Mouse (Mus musculus) neural tube, embryonic 13.5 days (tissue): Measurements from ENCODE around the gene Twsg1. TPM values are rescaled to one million over a fixed set of nuclear protein-coding genes. Genes with fewer than 3 reads are reported as not detected.
"Not testable (repeated sequence)": the region's sequence is repeated elsewhere in the genome, so short reads cannot be mapped to it uniquely, and the experiment has no call there.

ENCODE experiments used
- ATAC-seq: fragments of 200-750 bp; cut with Nextera tagmentation; 2 replicates; pipeline ENCODE4 v1.8.0; 2017; ENCODE audit warnings: low read depth, mild to moderate bottlenecking, moderate TSS enrichment, moderate library complexity
- H3K27ac ChIP-seq: fragments of 300-500 bp; sonication (generic); replicated peaks from 2 replicates; pipeline ENCODE4 v1.5.1; 2015; ENCODE audit warnings: moderate library complexity, mild to moderate bottlenecking, inconsistent platforms
- H3K27me3 ChIP-seq: fragments of 300-500 bp; sonication (generic); 2 replicates; pipeline ENCODE4 v1.6.1; 2015; ENCODE audit warnings: mild to moderate bottlenecking, inconsistent platforms
- H3K36me3 ChIP-seq: fragments of 300-500 bp; sonication (generic); 2 replicates; pipeline ENCODE4 v1.6.1; 2015; ENCODE audit warnings: mild to moderate bottlenecking, inconsistent platforms
- H3K4me1 ChIP-seq: fragments of 300-500 bp; sonication (generic); replicated peaks from 2 replicates; pipeline ENCODE4 v1.6.1; 2015; ENCODE audit warnings: inconsistent platforms
- H3K4me2 ChIP-seq: fragments of 300-500 bp; sonication (generic); 2 replicates; pipeline ENCODE4 v1.6.1; 2015; ENCODE audit warnings: inconsistent platforms, mild to moderate bottlenecking, moderate library complexity
- H3K4me3 ChIP-seq: fragments of 300-500 bp; sonication (generic); 2 replicates; pipeline ENCODE4 v1.5.1; 2015; ENCODE audit warnings: mild to moderate bottlenecking, inconsistent platforms
- H3K9ac ChIP-seq: fragments of 300-500 bp; sonication (generic); 2 replicates; pipeline ENCODE4 v1.6.1; 2015; ENCODE audit warnings: moderate library complexity, mild to moderate bottlenecking, inconsistent platforms
- H3K9me3 ChIP-seq: fragments of 300-500 bp; sonication (generic); 2 replicates; pipeline ENCODE4 v1.6.1; 2016; ENCODE audit warnings: inconsistent platforms
- WGBS: fragments of 180-500 bp; shearing (Covaris S2); methylation state at CpG from one replicate; pipeline ENCODE4 v1.1.7; 2015; 5-methylcytosine and 5-hydroxymethylcytosine counted together
- polyA plus RNA-seq: library from polyadenylated mRNA; unstranded; fragments of >200 nt; fragmentation: Nextera tagmentation; extraction: Ambion mirVana; gene quantifications from 2 replicates; pipeline ENCODE4 v1.2.1, GENCODE M21; 2015

The Twsg1 gene
- polyA plus RNA-seq: 56.9 and 59.6 TPM in 2 replicates

DNA sequence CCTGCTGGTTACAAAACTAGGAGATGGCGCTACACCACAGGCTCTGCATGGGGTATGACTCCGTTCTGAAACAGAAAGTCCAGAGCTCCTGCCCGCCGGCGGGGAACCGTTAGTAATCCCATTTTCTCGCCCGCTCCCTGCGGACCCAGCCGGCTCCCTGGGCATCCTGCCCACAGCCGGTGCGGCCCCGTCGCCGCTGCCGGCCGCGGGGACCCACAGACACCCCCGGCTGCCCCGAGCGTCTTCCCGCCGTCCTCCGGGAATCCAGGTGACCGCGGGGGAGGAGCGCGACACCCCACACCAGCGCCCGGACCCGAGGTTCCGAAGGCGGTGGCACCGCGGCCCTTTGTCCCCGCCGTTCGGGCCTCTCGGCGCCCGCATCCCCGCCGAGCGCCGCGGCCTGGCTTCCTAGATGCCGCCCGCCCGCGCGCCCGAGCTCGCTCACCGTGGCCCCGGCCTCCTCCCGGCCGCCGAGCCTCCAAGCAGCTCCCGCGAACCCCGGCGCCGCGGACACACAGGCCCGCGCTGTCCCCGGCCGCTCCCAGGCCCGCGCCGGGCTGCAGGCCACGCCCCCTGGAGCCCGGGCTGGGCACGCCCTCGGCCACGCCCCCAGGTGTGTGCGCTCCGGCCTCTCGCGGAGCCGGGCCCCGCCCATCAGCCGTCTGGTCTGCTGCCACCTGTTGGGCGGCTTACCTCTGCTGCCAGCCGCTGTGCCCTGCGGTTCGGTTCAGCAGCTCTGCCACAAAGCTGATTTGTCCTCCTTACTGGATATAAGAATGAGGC lies at the start of gene Twsg1:
Gene Twsg1, minus strand, starts transcription at position 605 of the 783 bp plus-strand sequence.
- no peaks in the 10 kb centered on the region for H3K27me3 ChIP-seq
- under 1% methylated on average over 80 of the region's 87 CpGs for WGBS
- peaks cover 15% of the 10 kb centered on the region for H3K4me1 ChIP-seq
- ATAC-seq: peak; percentile 98
- peak within 1 kb of the TSS; percentile 94 for H3K4me3 ChIP-seq
- H3K36me3 ChIP-seq: peaks cover 26% of the 10 kb centered on the region
- peak within 1 kb of the TSS; percentile 67 for H3K4me2 ChIP-seq
- H3K27ac ChIP-seq: peak within 1 kb of the TSS; percentile 91
- peak within 1 kb of the TSS; percentile 94 for H3K9ac ChIP-seq
- H3K9me3 ChIP-seq: peaks cover 4% of the 10 kb centered on the region; the same call in 1 of the 2 replicates

GRCm38 (mm10) chr17:65988151-65988820 lies 37.3 kb upstream of the Twsg1 start:
- Histone ChIP-seq H3K27me3 (no peaks in the 10 kb centered on the region), H3K4me3 (no peak overlapping the region), H3K4me2 (no peak overlapping the region), H3K36me3 (peaks cover 27% of the 10 kb centered on the region), H3K9ac (no peak overlapping the region), H3K9me3 (no peaks in the 10 kb centered on the region), H3K27ac (no peak overlapping the region), H3K4me1 (no peaks in the 10 kb centered on the region)
- 94% methylated on average over 3 of the region's 3 CpGs for WGBS
- no peak for ATAC-seq

GRCm38 (mm10) chr17:65976720-65977119 lies 25.7 kb upstream of the Twsg1 start:
- H3K27me3 ChIP-seq, H3K4me1 ChIP-seq, H3K4me3 ChIP-seq, H3K4me2 ChIP-seq, H3K9me3 ChIP-seq, ATAC-seq, H3K9ac ChIP-seq, H3K27ac ChIP-seq: not testable (repeated sequence)
- H3K36me3 ChIP-seq: peaks cover 54% of the 10 kb centered on the region

GRCm38 (mm10) chr17:65967751-65968150 lies 16.7 kb upstream of the Twsg1 start:
- Histone ChIP-seq H3K9ac (no peak overlapping the region), H3K27me3 (no peaks in the 10 kb centered on the region), H3K9me3 (no peaks in the 10 kb centered on the region), H3K36me3 (peaks cover 7% of the 10 kb centered on the region), H3K4me1 (no peaks in the 10 kb centered on the region), H3K27ac (no peak overlapping the region), H3K4me2 (no peak overlapping the region), H3K4me3 (no peak overlapping the region)
- ATAC-seq: no peak
- 75% methylated on average over 11 of the region's 11 CpGs for WGBS

- no peak overlapping the region for H3K9ac ChIP-seq
- no peaks in the 10 kb centered on the region for H3K9me3 ChIP-seq
- no peak overlapping the region for H3K4me3 ChIP-seq
- 0 out of 2 replicates have a peak, but pooled peaks cover 2% of the 10 kb centered on the region for H3K36me3 ChIP-seq
- no peak overlapping the region for H3K4me2 ChIP-seq
- H3K4me1 ChIP-seq: no peaks in the 10 kb centered on the region
- H3K27ac ChIP-seq: no peak overlapping the region
- no peaks in the 10 kb centered on the region for H3K27me3 ChIP-seq
- ATAC-seq: no peak
- WGBS: 96% methylated on average over 2 of the region's 2 CpGs
Measured at GRCm38 (mm10) chr17:65962263-65962662, 11.2 kb upstream of the Twsg1 start.

GRCm38 (mm10) chr17:65961606-65962136 lies 10.6 kb upstream of the Twsg1 start:
- 91% methylated on average over 2 of the region's 2 CpGs for WGBS
- Histone ChIP-seq H3K9me3 (no peaks in the 10 kb centered on the region), H3K4me2 (no peak overlapping the region), H3K36me3 (0 out of 2 replicates have a peak, but pooled peaks cover 2% of the 10 kb centered on the region), H3K27ac (no peak overlapping the region), H3K27me3 (no peaks in the 10 kb centered on the region), H3K9ac (no peak overlapping the region), H3K4me3 (no peak overlapping the region), H3K4me1 (no peaks in the 10 kb centered on the region)
- no peak for ATAC-seq

- H3K27me3 ChIP-seq: no peaks in the 10 kb centered on the region
- no peak overlapping the region for H3K4me3 ChIP-seq
- no peak for ATAC-seq
- no peaks in the 10 kb centered on the region for H3K4me1 ChIP-seq
- no peak overlapping the region for H3K27ac ChIP-seq
- H3K9ac ChIP-seq: no peak overlapping the region
- WGBS: 50% methylated on average over 3 of the region's 3 CpGs
- H3K9me3 ChIP-seq: no peaks in the 10 kb centered on the region
- no peaks in the 10 kb centered on the region for H3K36me3 ChIP-seq
- H3K4me2 ChIP-seq: no peak overlapping the region
Measured at GRCm38 (mm10) chr17:65959011-65959410, 8.0 kb upstream of the Twsg1 start.

GRCm38 (mm10) chr17:65958366-65958765 lies 7.3 kb upstream of the Twsg1 start:
- WGBS: 89% methylated on average over 1 of the region's 1 CpGs

DNA sequence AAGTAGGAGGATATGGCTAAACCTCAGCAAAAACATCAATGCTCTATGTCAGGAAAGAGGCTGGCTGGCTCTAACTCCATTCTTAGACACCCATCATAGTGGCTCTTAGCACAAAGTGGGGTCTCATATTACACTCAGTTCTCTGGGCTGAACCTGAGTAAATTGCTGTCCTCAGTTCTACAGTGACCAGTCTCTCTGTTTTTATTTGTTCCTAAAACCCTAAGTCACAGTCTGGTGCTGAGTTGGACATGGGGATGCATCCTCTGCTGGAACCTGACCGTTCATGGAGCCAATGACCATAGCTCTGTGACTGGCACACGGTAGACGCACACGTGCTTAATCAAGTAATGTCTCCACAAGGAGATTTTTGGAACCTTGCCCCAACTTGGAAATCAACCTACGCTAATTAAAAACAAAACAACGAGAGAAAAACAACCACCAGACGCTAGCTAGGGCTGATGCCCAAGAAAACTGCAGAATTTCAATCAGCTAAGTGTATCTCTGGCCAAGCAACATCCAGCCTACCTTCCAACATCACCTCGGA lies 6.8 kb upstream of the Twsg1 start:
- H3K27me3 ChIP-seq: no peaks in the 10 kb centered on the region
- H3K9ac ChIP-seq: no peak overlapping the region
- H3K4me2 ChIP-seq: no peak overlapping the region
- H3K9me3 ChIP-seq: no peaks in the 10 kb centered on the region
- H3K27ac ChIP-seq: no peak overlapping the region
- WGBS: 89% methylated on average over 8 of the region's 8 CpGs
- H3K36me3 ChIP-seq: no peaks in the 10 kb centered on the region
- no peak overlapping the region for H3K4me3 ChIP-seq
- ATAC-seq: no peak
- H3K4me1 ChIP-seq: no peaks in the 10 kb centered on the region

More at GRCm38 (mm10) chr17:65958366-65958765, 7.3 kb upstream of the Twsg1 start:
- Histone ChIP-seq H3K36me3 (no peaks in the 10 kb centered on the region), H3K27me3 (no peaks in the 10 kb centered on the region), H3K9me3 (no peaks in the 10 kb centered on the region), H3K4me3 (no peak overlapping the region), H3K4me1 (no peaks in the 10 kb centered on the region), H3K4me2 (no peak overlapping the region), H3K9ac (no peak overlapping the region), H3K27ac (no peak overlapping the region)
- no peak for ATAC-seq

- WGBS: 85% methylated on average over 14 of the region's 14 CpGs
- Histone ChIP-seq H3K4me3 (no peak overlapping the region), H3K27ac (no peak overlapping the region), H3K36me3 (no peaks in the 10 kb centered on the region), H3K4me1 (no peaks in the 10 kb centered on the region), H3K9ac (no peak overlapping the region), H3K9me3 (no peaks in the 10 kb centered on the region), H3K27me3 (no peaks in the 10 kb centered on the region), H3K4me2 (no peak overlapping the region)
- no peak for ATAC-seq
Measured at GRCm38 (mm10) chr17:65956993-65957781, 6.2 kb upstream of the Twsg1 start.

DNA sequence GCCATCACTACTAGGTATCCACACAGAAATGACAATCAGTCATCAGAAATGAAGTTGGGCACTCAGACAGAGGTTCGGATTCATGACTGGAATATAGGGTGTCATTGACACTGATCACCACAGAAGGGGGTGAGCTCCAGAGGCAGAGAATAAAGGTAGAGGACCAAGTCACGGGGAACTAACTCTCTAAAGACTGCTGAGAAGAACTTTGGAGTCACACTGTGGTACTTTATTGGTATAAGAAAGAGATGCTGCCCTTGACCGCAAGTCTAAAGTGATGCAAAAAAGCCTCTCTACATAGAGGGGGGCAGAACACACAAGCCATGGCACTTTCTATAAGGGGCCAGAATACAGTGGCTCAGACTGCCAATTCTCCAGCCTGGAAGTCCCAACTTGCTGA lies 5.1 kb upstream of the Twsg1 start:
- H3K36me3 ChIP-seq: no peaks in the 10 kb centered on the region
- H3K4me3 ChIP-seq: no peak overlapping the region
- H3K27ac ChIP-seq: no peak overlapping the region
- no peak overlapping the region for H3K9ac ChIP-seq
- no peak overlapping the region for H3K4me2 ChIP-seq
- WGBS: 75% methylated on average over 3 of the region's 3 CpGs
- H3K4me1 ChIP-seq: no peaks in the 10 kb centered on the region
- H3K9me3 ChIP-seq: no peaks in the 10 kb centered on the region
- ATAC-seq: no peak
- H3K27me3 ChIP-seq: no peaks in the 10 kb centered on the region
